Mouse (Mus musculus): ENCODE measurements around the gene Il13.
A peak's percentile ranks its signal among the peaks of the same experiment; 100 is the strongest.

Gene Il13

GRCm38 (mm10) chr11:53632122-53632733 lies 2.3 kb downstream of the Il13 start:
- DNase-seq (ENCODE audit: low spot score) = no peak

GRCm38 (mm10) chr11:53627859-53628258 lies 6.6 kb downstream of the Il13 start:
- DNase-seq (ENCODE audit: low spot score) = peak; percentile 36

- no peak for DNase-seq (ENCODE audit: low spot score)
Measured at GRCm38 (mm10) chr11:53626802-53627373, 7.6 kb downstream of the Il13 start.

DNA sequence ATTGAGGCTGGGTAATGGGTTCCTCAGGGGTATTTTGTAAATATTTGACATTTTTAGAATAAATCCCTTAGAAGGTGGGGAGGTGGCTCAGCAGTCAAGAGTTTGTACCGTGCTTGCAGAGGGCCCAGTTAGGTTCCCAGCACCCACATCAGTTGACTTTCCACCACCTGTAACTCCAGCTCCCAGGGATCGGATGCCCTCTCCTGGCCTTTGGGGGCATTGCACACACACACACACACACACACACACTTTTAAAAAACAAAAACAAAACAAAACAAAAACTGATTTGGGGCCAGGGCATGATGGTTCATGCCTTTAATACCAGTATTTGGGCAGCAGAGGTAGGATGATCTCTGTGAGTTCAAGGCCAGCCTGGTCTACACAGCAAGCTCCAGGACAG lies 10.4 kb downstream of the Il13 start:
- DNase-seq (ENCODE audit: low spot score) = no peak

GRCm38 (mm10) chr11:53623573-53623972 lies 10.9 kb downstream of the Il13 start:
- DNase-seq (ENCODE audit: low spot score) = no peak

DNA sequence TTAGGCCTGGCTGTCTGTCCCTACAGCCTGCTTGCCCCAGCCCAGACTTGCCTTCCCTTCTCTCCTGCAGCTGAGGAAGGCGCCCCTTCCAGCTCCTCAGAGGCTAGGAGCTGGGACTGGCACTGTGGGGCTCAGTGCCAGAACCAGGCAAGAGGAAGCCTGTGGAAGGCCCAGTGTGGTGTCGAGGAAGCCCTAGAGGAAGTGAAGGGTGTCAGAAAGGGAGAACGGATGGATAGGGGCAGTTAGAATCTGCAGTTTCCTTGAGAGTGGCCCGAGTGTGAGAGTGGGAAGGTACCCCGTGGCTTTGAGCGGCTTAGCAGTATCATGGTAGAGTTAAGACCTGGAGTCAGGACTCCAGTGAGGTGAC lies 12.1 kb downstream of the Il13 start:
- DNase-seq (ENCODE audit: low spot score) = no peak

GRCm38 (mm10) chr11:53621582-53622439 lies 12.7 kb downstream of the Il13 start:
- no peak for DNase-seq (ENCODE audit: low spot score)

DNA sequence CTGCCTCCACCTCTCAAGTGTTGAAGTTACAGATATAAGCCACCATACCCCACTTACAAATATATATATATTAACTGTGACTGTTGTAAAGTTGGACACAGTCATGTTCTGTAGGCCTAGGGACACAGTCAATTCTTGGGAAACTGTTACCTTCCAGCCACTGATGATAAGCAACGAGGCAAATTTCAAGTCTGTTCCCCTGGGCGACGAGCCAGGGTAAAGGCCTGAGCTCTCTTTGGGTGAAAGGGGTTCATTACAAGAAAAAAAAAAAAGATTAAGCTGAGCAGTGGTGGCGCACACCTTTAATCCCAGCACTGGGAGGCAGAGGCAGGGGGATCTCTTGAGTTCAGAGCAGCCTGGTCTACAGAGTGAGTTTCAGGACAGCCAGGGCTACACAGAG lies 14.4 kb downstream of the Il13 start:
- DNase-seq (ENCODE audit: low spot score) = no peak

DNA sequence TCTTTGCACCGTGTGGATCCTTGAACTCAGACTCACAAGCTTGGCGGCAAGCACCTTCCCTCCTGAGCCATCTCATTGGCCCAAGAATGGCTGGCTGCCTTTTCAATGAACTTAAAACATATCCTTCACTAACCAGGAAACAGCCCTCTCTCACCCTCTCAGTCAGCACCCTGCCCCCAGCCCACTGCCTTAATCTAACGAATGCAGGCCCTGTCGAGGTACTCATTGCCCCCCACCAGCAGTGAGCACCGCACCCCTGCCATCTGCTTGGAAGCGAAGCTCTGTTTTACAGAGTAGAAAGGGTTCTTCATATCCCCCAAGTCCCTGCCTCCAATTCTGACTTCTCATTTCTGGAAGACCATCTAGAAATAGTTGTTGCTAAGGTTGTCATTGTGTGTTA lies 15.1 kb downstream of the Il13 start:
- DNase-seq (ENCODE audit: low spot score) = no peak

DNA sequence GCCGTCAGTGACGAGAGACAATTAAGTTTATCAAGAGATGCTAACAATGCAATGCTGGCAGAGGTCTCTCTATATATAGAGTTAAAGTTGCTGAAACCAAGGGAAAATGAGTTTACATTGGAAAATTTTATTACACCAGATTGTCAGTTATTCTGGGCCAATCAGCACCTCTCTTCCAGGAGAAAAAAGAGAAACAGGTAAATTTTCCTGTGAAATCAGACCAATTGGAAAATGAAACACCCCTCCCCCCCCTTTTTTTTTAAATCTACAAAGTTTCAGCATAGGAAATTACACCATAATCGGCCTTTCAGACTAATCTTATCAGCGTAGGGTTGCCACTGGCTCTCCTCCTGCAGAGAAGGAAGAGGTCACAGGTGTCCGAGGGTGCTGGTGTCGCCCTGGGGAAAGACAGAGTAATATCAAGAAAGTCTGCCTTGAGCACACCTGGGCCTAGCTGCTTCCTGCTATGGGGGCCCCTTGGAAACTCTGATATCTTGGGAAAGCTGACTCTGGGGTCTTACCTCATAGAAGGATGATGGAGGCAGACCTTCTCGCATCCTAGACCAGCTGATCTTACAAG lies 15.8 kb downstream of the Il13 start, which contains the start of gene Il4:
Gene Il4 (minus strand): TSS at position 51 of the 580 bp plus-strand sequence.
- no peak for DNase-seq (ENCODE audit: low spot score)

DNA sequence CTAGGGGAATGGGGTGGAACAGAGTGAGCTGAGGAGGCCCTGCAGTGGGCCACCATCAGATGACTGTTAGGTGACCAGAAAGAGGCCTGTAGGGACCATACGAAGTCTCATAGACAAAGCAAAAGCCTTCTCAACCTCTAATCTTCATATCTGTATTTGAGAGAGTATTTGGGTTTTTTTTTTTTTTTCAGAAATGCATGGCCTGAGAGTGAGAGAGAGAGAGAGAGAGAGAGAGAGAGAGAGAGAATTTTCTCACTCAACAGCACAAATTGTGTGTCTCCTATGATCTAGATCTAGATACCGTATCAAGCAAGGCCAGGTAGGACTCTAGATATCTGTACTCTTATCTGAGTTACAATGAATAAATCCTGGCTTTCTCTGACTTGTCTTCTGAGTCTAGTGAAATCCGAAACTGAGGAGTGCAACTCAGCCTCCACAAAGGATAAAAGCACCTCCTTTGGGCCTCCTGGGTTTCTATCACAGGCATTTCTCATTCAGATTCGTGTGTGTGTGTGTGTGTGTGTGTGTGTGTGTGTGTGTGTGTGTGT lies 16.9 kb downstream of the Il13 start:
- no peak for DNase-seq (ENCODE audit: low spot score)

GRCm38 (mm10) chr11:53616748-53617558 lies 17.5 kb downstream of the Il13 start:
- no peak for DNase-seq (ENCODE audit: low spot score)

- no peak for DNase-seq (ENCODE audit: low spot score)
Measured at GRCm38 (mm10) chr11:53615575-53615974, 18.9 kb downstream of the Il13 start.

GRCm38 (mm10) chr11:53615172-53615571 lies 19.3 kb downstream of the Il13 start:
- no peak for DNase-seq (ENCODE audit: low spot score)

GRCm38 (mm10) chr11:53609672-53610071 lies 24.8 kb downstream of the Il13 start:
- no peak for DNase-seq (ENCODE audit: low spot score)

GRCm38 (mm10) chr11:53609231-53609630 lies 25.3 kb downstream of the Il13 start:
- no peak for DNase-seq (ENCODE audit: low spot score)

DNA sequence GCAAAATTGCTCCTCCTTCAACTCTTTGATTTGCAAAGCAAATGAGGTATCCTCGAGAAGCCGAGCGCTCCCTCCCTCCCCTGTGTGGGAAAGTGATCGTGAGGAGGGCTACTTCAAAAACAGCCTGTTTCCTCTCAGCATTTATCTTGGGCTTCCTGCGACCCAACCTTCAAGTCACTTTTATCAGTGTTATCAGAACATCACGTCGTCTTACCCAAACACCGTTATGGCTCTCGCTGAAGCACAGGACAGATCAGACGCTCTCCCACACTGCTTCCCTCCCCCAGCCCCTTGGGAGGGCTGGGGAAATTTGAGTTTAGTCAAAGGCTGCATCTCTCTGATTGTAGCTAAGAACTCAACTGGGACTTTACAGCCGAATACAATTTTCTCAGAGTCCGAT lies 28.9 kb downstream of the Il13 start:
- DNase-seq (ENCODE audit: low spot score) = no peak

DNA sequence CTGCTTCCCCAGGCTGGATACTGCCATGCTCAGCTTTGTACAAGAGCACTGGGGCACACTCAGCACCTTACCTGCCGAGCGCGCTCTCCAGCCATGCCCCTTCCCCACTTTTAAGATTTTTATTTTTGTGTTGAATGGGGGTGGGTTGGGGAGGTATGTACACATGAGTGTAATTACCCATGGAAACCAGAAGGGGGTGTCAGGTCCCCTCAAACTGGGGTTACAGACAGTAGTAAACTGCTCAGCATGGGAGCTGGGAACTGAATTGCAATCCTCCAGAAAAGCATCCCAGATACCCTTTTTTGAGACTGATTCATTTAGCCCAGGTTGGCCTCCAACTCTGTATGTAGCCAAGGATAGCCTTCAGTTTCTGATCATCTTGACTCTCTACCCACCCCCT lies 29.5 kb downstream of the Il13 start:
- DNase-seq (ENCODE audit: low spot score) = no peak

DNA sequence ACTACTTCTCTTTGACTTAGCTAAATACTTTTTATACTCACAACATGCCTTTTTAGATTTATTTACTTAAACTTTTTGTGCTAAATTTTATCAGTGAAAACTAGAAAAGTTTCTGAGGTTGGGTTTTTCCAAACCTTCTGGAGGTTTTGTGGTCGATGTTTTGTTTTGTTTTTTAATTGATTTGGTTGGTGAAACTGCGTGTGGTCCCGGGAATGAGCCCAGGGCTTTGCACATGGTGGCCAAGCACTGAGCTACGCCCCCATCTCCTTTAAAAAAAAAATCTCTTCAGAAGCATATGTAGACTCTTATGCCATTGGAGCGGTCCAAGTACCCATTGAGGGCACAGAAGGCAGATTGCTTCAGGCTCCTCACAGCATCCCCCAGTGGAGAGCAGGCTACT lies 43.4 kb downstream of the Il13 start:
- DNase-seq (ENCODE audit: low spot score) = no peak

DNA sequence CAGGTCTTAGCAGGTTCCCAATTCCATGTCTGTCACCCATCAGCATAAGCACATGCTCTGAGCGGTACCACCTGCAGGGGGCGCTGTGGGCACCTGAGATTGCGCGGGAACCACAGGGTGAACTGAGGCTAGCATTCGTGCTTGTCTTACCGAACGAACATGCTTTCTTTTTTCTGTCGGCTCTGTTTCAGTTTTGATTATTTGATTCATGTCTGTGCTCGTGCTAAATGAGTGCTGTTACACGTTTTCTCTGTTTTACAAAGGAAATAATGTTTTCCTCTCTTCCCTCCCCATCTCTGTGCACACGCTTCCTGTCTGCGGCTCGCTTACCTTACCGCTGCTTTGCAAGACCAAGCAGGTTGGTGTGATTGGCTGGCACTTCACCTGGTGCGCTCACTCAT lies 44.1 kb downstream of the Il13 start:
- peak; percentile 29 for DNase-seq (ENCODE audit: low spot score)

GRCm38 (mm10) chr11:53588279-53588678 lies 46.2 kb downstream of the Il13 start:
- no peak for DNase-seq (ENCODE audit: low spot score)

DNA sequence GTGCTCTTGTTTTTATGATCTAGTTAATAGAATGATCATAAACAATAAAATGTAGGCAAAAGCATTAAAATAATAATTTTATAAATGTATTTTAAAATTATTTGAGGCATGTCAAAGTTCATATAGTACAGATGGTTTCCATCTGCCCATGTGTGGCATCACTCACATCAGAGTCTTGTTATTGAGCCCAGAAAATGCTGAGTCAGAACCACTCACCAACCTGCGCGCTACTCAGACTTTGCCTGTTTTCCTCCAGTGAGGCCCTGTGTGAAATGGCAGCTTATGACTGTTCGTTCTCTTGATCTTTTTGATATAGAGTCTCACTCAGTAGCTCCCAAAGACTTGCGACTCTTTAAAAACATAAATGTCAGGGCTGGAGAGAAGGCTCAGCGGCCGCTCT lies 49.0 kb downstream of the Il13 start:
- no peak for DNase-seq (ENCODE audit: low spot score)

Data from ovary, postnatal 36 days (tissue).